Mouse (Mus musculus): Measurements from ENCODE around the gene Tmem217. TPM values are rescaled to one million over a fixed set of nuclear protein-coding genes. Genes with fewer than 3 reads are reported as not detected.
A peak's percentile ranks its signal among the peaks of the same experiment; 100 is the strongest.
"Not testable (repeated sequence)": the region's sequence is repeated elsewhere in the genome, so short reads cannot be mapped to it uniquely, and the experiment has no call there.

Gene Tmem217
- polyA plus RNA-seq, 1 experiment from 2014 or later = not detected

DNA sequence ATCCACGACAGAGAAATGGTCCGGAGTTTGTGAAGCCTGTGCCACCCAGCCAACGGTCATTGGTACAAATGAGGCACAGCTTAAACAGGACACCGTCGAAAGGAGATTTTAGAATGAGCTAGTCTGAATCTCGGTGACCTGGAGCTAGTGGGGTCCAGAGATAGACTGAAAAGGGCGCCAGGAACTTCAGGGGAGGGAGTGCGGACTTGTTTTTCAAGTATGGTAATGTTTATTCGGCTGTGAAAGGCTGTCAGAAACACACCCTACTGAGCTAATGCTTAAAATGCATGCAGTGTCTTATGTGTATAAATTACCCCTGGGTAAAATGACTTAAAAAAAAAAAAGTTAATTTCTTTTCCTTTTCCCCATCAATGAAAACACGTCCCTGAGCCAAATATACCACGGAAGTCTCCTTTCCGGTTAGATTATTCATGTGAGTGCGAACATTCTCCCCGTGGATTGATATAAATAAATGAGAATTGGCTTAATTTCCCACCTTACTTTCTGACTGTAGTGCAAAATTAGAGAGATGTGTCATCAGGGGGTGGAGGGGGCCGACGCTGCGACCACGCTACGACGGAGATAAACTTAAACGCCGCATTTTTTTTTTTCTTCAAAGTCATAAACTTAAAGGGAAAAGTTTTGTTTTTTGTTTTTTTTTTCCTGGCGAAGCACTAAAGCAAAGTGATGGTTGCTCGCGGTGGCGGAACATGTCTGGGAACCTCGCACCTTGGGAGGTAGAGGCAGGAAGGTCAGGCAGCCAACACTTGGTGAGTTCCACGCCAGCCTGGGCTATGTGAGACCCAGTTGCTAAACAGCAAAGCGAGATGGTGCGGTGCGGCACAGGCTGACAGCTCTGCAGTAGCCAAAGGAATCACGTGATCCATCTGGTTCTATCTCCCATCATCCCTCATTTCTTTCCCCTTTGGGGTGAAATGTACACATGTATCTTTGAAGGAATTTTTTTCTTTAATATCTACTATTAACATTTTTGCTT, 49.2 kb downstream of the Tmem217 start:
- peak overlapping the region; percentile 84 for H3K27ac ChIP-seq (ENCODE audit: low read depth)
- TF ChIP-seq EP300 (IDR thresholded peaks at IDR 0.05; ENCODE audit: low read depth) (no peak), CTCF (IDR thresholded peaks at IDR 0.05; ENCODE audit: low read depth) (no peak)
- DNase-seq (no peak), ATAC-seq (no peak)
- H3K27me3 ChIP-seq (ENCODE audit: insufficient read depth, low read length) = no peaks in the 10 kb centered on the region
- 16% methylated on average over 32 of the region's 32 CpGs for WGBS (ENCODE audit: insufficient replicate concordance)
- no peaks in the 10 kb centered on the region for H3K9me3 ChIP-seq (ENCODE audit: low read length)
- H3K4me1 ChIP-seq (ENCODE audit: insufficient read depth) = peaks cover 48% of the 10 kb centered on the region
- H3K36me3 ChIP-seq (replicated peaks; ENCODE audit: insufficient read depth, low read length) = no peaks in the 10 kb centered on the region
- peak overlapping the region; percentile 9; the same call in 1 of the 2 replicates for H3K4me3 ChIP-seq (ENCODE audit: low read depth, low read length)
- peak overlapping the region; percentile 62 for H3K4me2 ChIP-seq (ENCODE audit: low read depth, low read length)
- H3K9ac ChIP-seq (replicated peaks) = peak overlapping the region; percentile 50

GRCm38 (mm10) chr17:29502005-29502668, 50.0 kb downstream of the Tmem217 start:
- Histone ChIP-seq H3K27me3 (ENCODE audit: insufficient read depth, low read length) (no peaks in the 10 kb centered on the region), H3K27ac (ENCODE audit: low read depth) (peak overlapping the region; percentile 84), H3K4me2 (ENCODE audit: low read depth, low read length) (peak overlapping the region; percentile 62), H3K4me3 (ENCODE audit: low read depth, low read length) (no peak overlapping the region), H3K9ac (replicated peaks) (peak overlapping the region; percentile 50), H3K9me3 (ENCODE audit: low read length) (no peaks in the 10 kb centered on the region), H3K4me1 (ENCODE audit: insufficient read depth) (peaks cover 52% of the 10 kb centered on the region), H3K36me3 (replicated peaks; ENCODE audit: insufficient read depth, low read length) (no peaks in the 10 kb centered on the region)
- WGBS (ENCODE audit: insufficient replicate concordance) = 49% methylated on average over 7 of the region's 7 CpGs
- ATAC-seq (no peak), DNase-seq (no peak)
- peak; percentile 77 for TF ChIP-seq EP300 (IDR thresholded peaks at IDR 0.05; ENCODE audit: low read depth)
- no peak for TF ChIP-seq CTCF (IDR thresholded peaks at IDR 0.05; ENCODE audit: low read depth)

DNA sequence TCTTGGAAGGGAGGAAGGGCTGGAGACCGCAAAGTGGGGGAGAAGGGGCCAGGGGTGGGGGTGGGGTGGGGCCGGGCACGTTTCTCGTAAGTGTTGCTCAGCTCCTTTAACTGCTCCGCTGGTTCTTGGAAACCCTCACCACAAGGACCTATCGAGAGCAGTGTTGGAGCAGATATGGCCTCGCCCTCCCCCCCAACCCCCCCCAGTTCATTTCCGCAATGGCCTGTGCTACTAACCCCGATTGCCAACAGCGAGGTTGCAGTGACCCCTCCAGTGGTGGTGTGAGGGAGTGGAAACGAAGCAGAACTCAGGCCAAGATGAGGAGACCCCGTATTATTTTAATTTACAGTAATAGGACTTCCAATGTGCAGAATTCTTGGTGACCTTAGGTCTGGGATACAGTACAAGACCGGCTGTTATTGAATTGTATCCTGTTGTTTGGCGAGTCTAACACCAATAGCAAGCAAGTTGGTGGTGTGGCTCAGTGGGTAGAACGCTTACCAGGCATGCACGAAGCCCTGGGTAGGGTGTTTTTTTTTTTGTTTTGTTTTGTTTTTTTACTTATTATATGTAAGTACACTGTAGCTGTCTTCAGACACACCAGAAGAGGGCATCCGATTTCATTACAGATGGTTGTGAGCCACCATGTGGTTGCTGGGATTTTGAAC, 51.2 kb downstream of the Tmem217 start:
- Histone ChIP-seq H3K4me1 (ENCODE audit: insufficient read depth) (peaks cover 59% of the 10 kb centered on the region), H3K27me3 (ENCODE audit: insufficient read depth, low read length) (no peaks in the 10 kb centered on the region), H3K9ac (replicated peaks) (peak overlapping the region; percentile 49), H3K36me3 (replicated peaks; ENCODE audit: insufficient read depth, low read length) (peaks cover 3% of the 10 kb centered on the region), H3K4me3 (ENCODE audit: low read depth, low read length) (no peak overlapping the region), H3K27ac (ENCODE audit: low read depth) (peak overlapping the region; percentile 84), H3K4me2 (ENCODE audit: low read depth, low read length) (peak overlapping the region; percentile 56), H3K9me3 (ENCODE audit: low read length) (no peaks in the 10 kb centered on the region)
- ATAC-seq = peak; percentile 84
- peak; percentile 92 for TF ChIP-seq EP300 (IDR thresholded peaks at IDR 0.05; ENCODE audit: low read depth)
- peak; percentile 43 for TF ChIP-seq CTCF (IDR thresholded peaks at IDR 0.05; ENCODE audit: low read depth)
- DNase-seq = peak; percentile 82
- WGBS (ENCODE audit: insufficient replicate concordance) = 35% methylated on average over 17 of the region's 17 CpGs

DNA sequence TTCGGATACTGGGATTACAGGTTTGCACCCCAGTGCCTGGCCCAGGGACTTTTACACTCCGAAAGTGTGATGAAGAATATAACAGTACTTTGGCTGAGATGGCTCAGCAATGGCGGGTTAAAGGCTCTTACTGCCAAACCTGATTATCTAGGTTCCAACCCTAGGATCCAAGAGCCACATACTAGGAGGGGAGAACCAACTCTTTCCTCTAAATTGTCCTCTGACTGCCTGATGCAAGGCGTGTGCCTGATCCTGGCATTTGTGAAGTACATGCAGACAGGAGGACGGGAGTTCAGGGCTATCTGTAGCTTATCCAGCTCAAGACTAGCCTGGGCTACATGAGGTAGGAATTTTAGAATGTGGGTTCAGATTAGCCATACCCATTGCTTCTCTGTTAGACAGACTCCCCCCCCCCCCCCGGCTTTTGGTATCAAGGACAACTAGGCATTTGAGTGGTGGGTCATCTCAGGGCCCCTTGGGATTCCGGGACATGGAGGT, 51.9 kb downstream of the Tmem217 start:
- Histone ChIP-seq H3K36me3 (replicated peaks; ENCODE audit: insufficient read depth, low read length) (peaks cover 3% of the 10 kb centered on the region), H3K9ac (replicated peaks) (peak overlapping the region; percentile 49), H3K4me1 (ENCODE audit: insufficient read depth) (peaks cover 59% of the 10 kb centered on the region), H3K9me3 (ENCODE audit: low read length) (no peaks in the 10 kb centered on the region), H3K27ac (ENCODE audit: low read depth) (peak overlapping the region; percentile 84), H3K4me3 (ENCODE audit: low read depth, low read length) (no peak overlapping the region), H3K4me2 (ENCODE audit: low read depth, low read length) (peak overlapping the region; percentile 56), H3K27me3 (ENCODE audit: insufficient read depth, low read length) (no peaks in the 10 kb centered on the region)
- 47% methylated on average over 7 of the region's 7 CpGs for WGBS (ENCODE audit: insufficient replicate concordance)
- TF ChIP-seq CTCF (IDR thresholded peaks at IDR 0.05; ENCODE audit: low read depth) (no peak), EP300 (IDR thresholded peaks at IDR 0.05; ENCODE audit: low read depth) (no peak)
- ATAC-seq (peak; percentile 14), DNase-seq (no peak)

- no peak overlapping the region for H3K4me3 ChIP-seq (ENCODE audit: low read depth, low read length)
Observed at GRCm38 (mm10) chr17:29499511-29499910, 52.7 kb downstream of the Tmem217 start.

DNA sequence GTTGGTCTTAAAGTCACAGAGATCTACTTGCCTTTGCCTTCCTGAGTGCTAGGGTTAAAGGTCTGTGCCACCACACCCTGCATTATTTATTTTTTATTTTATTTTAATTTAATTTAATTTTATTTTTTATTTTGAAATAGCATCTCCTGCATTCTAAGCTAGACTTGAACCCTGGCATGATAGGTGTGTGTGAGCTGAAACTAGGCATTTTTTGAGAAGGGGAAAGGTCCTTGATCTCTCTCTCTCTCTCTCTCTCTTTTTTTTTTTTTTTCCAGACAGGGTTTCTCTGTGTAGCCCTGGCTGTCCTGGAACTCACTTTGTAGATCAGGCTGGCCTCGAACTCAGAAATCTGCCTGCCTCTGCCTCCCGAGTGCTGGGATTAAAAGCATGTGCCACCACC, 53.2 kb downstream of the Tmem217 start:
- not testable (repeated sequence) for DNase-seq; H3K9ac ChIP-seq (replicated peaks); H3K27me3 ChIP-seq (ENCODE audit: insufficient read depth, low read length); H3K9me3 ChIP-seq (ENCODE audit: low read length); H3K4me2 ChIP-seq (ENCODE audit: low read depth, low read length); H3K4me3 ChIP-seq (ENCODE audit: low read depth, low read length); ATAC-seq
- Histone ChIP-seq H3K27ac (ENCODE audit: low read depth) (peak overlapping the region; percentile 84), H3K4me1 (ENCODE audit: insufficient read depth) (peaks cover 68% of the 10 kb centered on the region), H3K36me3 (replicated peaks; ENCODE audit: insufficient read depth, low read length) (peaks cover 15% of the 10 kb centered on the region)
- WGBS (ENCODE audit: insufficient replicate concordance) = 78% methylated on average over 2 of the region's 2 CpGs

More at GRCm38 (mm10) chr17:29499511-29499910, 52.7 kb downstream of the Tmem217 start:
- Histone ChIP-seq H3K27me3 (ENCODE audit: insufficient read depth, low read length) (no peaks in the 10 kb centered on the region), H3K36me3 (replicated peaks; ENCODE audit: insufficient read depth, low read length) (peaks cover 10% of the 10 kb centered on the region), H3K9ac (replicated peaks) (peak overlapping the region; percentile 49), H3K4me2 (ENCODE audit: low read depth, low read length) (peak overlapping the region; percentile 56; the same call in 1 of the 2 replicates), H3K9me3 (ENCODE audit: low read length) (no peaks in the 10 kb centered on the region), H3K27ac (ENCODE audit: low read depth) (peak overlapping the region; percentile 84), H3K4me1 (ENCODE audit: insufficient read depth) (peaks cover 63% of the 10 kb centered on the region)
- peak; percentile 30 for ATAC-seq
- peak; percentile 62 for DNase-seq
- WGBS (ENCODE audit: insufficient replicate concordance) = 34% methylated on average over 6 of the region's 6 CpGs
- peak; percentile 93 for TF ChIP-seq EP300 (IDR thresholded peaks at IDR 0.05; ENCODE audit: low read depth)
- 0 out of 2 replicates have a peak, but pooled peaks have one; percentile 12 for TF ChIP-seq CTCF (IDR thresholded peaks at IDR 0.05; ENCODE audit: low read depth)
